Mouse (Mus musculus) retina, embryonic 14.5 days (tissue): ENCODE measurements around the gene Tcp11l2.

Experiments used
- DNase-seq: peaks from one replicate; pipeline ENCODE4 v3.0.0-alpha.2; 2015; ENCODE audit warnings: low spot score

Gene Tcp11l2

DNA sequence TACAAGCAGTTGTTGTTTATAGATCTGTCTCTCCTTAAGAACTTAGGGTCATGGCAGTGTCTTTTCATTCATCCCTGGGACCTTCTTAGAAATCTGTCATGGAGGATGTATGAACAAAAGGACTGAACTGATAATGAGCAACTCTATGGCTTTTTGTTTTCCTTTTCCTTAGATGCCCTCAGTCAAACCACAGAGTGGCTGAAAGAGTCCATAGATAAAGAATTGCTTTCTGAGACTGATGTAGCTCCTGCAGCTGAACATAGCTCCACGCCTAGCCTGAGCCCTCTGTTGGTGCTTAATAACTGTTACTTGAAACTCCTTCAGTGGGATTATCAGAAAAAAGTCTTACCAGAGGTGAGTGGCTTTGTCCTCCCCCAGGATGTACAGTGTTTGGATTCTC, 27.9 kb downstream of the Tcp11l2 start:
- DNase-seq, result no peak

- no peak for DNase-seq
Measured at GRCm38 (mm10) chr10:84608361-84608760, 31.9 kb downstream of the Tcp11l2 start.

GRCm38 (mm10) chr10:84610324-84610723, 33.9 kb downstream of the Tcp11l2 start:
- DNase-seq, result no peak

DNA sequence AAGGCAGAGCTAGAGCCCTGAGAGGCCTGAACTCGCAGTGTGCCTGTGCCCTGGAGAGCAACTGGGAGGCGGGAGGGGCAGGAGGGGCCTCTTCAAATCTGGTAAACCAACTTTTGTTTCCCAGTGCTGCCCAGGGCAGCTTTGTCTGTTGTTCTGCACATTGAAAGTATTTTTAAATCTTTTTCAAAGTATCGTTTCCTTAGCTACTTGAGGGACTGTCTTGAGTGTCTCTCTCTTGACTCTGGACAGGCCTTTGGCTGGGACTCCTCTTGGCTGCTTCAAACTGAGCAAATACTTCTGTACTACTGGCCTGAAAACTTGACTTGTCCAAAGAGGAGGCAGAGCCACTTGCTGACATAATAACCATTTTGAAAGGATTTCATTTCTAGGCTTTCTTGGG, 34.4 kb downstream of the Tcp11l2 start:
- DNase-seq, result no peak

DNA sequence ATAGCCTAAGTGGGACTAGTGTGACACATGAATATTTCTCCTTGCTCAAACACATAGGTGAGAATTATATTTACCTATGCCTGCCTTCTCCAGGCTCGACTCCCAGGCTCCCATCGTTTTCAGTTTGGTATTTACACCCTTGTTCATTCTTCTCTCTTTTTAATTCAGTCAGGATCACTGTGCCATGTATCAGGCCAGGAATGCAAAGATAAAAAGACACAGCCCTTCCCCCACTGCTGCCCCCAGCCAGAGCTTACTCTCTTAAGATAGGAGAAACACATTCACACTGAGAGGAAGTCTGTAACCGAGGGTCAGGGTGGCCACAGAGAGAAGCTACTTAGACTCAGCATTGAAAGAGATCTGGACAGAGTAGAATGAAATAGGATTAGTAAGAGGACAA, 35.2 kb downstream of the Tcp11l2 start:
- no peak for DNase-seq

- no peak for DNase-seq
Measured at GRCm38 (mm10) chr10:84612281-84612680, 35.9 kb downstream of the Tcp11l2 start.

DNA sequence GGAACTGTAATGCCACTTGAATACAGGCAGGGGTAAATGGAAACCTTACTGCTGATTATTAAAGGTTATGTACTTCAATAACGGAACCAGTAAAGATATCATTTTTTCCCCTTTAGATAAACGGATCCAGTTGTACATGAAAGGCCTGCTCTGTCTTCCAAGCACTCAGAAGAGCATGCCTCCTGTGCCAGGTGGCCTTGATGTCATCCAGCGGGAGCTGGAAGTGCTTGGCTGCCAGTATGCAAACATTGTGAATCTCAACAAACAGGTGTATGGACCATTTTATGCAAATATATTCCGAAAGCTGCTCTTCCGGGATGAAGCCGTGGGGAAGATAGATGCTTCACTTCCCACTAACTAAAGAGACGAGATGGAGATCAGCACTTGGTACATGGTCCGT, 36.9 kb downstream of the Tcp11l2 start:
- no peak for DNase-seq

- DNase-seq, result no peak
Measured at GRCm38 (mm10) chr10:84615076-84615475, 38.6 kb downstream of the Tcp11l2 start.

DNA sequence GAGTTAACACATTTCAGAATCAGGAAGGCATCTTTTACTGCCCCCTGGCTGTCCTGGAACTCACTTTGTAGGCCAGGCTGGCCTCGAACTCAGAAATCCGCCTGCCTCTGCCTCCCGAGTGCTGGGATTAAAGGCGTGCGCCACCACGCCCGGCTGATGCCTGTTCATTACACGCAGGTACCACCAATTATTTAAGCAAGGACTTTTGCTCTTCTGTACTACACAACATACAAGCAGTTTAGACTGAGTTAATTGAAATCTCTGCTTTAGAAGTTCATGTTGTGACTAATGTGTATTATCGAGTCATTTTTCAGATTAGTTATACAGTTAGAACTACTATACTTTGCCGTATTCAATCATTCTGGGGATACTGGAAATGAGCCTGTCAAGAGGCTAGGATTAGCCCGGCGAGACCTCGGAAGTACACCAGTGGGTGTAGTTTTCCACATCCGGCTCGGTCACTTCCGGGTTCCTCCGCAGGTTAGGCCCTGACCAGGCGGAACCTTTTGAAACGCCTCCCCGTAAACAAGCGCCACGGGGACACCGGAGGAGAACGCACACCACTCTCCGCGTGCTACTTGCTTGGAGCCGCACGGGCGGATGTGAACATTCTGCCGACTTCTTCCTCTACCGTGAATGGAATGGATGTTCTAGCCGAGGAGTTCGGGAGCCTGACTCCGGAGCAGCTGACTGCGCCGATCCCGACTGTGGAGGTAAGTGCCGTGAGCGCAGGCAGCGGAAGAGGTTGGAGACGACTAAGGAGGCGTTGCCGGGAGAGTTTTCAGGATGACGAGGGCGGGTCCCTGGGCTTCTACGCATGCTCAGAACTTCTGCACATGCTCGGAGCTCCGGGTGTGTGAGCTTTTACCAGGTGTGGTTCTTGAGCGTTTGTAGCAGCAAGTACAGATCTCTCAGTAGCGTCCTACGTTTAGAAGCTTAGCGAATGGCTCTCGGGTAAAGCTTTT, 45.7 kb downstream of the Tcp11l2 start, which contains the start of gene Polr3b:
Gene Polr3b, plus strand, starts transcription at position 467 of the 965 bp plus-strand sequence.
- DNase-seq, result peak; percentile 92

DNA sequence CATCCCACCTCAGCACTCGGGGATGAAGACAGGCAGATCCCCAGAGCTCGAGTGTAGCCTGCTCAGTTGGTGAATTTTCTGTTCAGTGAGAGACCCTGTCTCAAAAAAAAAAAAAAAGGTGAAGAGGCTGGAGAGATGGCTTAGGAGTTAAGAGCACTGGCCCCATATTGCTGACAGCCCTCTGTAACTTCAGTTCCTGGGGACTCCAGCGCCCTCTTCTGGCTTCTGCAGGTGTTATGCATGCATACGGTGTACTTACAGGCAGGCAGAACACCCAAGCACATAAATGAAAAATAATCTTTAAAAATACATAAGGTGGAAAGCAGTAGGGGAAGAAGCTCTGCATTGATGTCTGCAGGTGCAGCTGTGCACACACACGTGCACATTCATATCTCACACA, 54.8 kb downstream of the Tcp11l2 start:
- DNase-seq, result no peak

- no peak for DNase-seq
Measured at GRCm38 (mm10) chr10:84632005-84632404, 55.6 kb downstream of the Tcp11l2 start.

DNA sequence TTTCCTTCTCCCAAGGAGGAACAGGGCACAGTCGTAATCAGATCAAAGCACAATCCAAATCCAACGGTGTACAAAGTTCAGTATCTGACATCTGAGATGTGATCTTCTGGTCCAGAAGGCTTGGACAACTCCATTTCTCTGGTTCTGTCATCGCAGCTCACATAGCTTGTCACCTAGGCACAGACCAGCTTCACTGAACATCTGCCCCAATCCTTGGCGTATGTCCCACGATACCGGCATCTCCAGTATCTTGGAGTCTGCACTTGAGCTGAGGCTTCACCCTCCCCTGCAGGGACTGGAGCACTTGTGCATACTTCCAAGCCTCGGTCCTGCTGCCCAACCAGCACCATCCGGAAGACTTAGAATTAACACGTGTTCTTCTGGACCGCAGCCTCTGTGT, 60.2 kb downstream of the Tcp11l2 start:
- DNase-seq, result no peak

DNA sequence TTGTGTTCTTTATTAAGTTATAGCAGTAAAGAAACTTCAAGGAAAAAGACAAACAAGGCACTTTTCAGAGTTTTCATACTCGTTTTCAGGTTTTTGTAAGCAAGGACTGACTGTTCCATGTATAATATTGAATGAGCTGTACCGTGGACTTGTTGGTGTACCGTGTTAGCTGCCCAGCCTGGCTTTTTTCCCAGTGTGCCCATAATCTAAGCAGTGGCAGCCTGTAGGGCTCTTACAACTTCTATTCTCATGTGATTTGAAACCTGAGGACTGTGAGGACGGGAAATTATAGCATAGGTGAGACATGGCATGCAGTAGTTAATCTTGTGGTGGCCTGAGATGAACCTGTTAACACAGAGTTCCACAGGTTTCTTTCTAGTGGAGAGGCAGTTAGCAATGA, 62.0 kb downstream of the Tcp11l2 start:
- no peak for DNase-seq

DNA sequence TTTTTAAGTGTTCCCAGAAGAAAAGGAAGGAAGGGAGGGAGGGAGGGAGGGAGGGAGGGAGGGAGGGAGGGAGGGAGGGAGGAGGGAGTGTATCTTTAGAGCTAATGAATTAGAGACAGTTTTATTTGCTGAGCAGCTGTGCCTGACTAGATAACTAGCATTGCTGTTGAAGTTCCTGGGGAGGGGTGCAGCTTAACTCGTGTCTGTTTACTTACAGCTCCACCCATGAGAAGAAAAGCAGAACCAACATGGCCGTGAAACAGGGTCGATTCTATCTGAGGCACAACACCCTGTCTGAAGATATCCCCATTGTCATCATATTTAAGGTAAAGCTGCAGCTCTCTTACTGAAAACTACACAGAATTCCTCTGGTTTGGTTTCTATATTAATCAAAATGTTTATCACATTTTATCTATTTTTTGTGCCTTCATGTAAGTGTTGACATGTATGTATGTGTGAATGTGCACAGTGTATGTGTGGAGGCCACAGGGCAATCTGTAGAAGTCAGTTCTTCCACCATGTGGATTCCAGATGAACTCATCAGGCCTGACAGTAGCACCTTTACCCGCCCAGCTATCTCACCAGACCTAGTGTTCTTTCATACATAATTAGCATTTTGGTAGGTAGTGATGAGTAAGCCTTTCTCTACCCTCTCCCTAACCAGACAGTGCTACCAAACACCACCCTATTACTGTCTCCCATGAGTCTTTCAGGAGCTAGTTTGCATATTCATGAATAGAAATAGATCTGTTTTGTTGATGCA, 63.3 kb downstream of the Tcp11l2 start:
- no peak for DNase-seq

DNA sequence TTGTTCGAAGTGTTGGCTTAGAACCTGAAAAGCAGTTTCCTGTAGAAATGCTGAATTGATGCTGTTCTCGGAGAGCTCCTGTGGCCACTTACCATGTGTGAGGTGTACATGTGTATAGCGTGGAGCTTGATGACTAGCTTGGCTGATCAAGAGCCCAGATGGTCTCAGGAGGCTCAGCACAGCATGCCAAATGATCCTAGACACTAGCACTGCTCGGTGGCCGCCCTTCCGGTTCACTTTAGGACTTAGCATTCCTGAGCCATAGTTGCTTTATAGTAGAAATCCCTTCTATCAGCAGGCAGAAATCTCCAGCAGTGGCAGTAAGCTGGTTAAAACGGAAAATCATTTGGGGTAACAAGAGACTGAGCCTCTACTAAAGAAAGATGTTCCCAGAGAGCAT, 64.4 kb downstream of the Tcp11l2 start:
- DNase-seq, result no peak

- no peak for DNase-seq
Measured at GRCm38 (mm10) chr10:84641576-84641975, 65.2 kb downstream of the Tcp11l2 start.

GRCm38 (mm10) chr10:84645940-84646339, 69.5 kb downstream of the Tcp11l2 start:
- no peak for DNase-seq

DNA sequence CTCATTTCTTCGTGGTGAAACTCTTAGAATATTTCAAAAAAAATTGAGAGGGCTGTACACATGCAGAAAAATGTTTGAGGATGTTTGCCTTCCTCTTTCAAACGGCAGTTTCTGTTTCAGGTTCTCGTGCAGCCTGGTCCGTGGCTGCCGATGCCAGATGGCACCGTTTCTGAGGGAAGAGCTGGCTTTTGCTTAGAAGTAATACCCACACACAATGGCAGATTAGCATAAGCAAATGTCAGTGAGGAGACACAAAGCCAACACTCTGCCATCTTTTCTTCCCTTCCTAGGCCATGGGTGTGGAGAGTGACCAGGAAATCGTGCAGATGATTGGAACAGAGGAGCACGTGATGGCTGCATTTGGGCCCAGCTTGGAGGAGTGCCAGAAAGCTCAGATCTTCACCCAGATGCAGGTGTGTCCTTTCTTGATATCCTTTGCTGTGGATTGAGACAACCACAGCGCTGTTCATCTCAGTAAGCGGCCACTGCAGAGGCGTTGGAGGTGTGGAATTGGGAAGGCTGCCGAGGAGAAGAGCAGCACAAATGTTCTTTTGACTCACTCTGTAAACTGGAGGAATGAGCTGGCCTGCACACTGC, 70.2 kb downstream of the Tcp11l2 start:
- no peak for DNase-seq

DNA sequence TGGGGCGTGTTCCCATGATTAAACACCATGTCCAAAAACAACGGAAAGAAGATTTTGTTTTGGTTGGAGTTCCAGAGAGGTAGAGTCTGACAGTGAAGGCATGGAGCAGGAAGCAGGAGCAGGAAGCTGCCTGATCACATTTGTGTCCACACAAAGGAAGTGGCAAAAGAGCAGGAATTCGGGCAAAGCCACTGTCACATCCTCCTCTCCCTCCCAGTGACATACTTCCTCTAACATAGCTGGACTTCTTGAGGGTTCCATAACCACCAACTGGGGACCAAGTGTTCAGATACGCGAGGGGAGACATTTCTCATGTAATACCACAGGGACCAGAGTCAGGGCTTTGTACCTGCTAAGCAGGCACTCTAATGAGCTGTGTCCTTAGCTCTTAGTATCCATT, 70.8 kb downstream of the Tcp11l2 start:
- no peak for DNase-seq

- no peak for DNase-seq
Measured at GRCm38 (mm10) chr10:84648911-84649310, 72.5 kb downstream of the Tcp11l2 start.

- no peak for DNase-seq
Measured at GRCm38 (mm10) chr10:84654029-84654428, 77.6 kb downstream of the Tcp11l2 start.

- DNase-seq, result no peak
Measured at GRCm38 (mm10) chr10:84654731-84655130, 78.3 kb downstream of the Tcp11l2 start.

- no peak for DNase-seq
Measured at GRCm38 (mm10) chr10:84656618-84657017, 80.2 kb downstream of the Tcp11l2 start.
